In genomic region chr2:71542227-71542815, GRCm38 (mm10) we compare ENCODE assay signal across 11 mouse cellular contexts. TPM values are rescaled to one million over a fixed set of nuclear protein-coding genes. Genes with fewer than 3 reads are reported as not detected.
DNase-seq lines count a peak whose midpoint lies in the region; ATAC-seq and TF ChIP-seq lines count a peak whose summit lies in the region.
"Had no signal": no experiment of that assay in that cellular context is flagged by ENCODE, and none has a peak within 500 bp of the region (broad histone marks: within the 10 kb centered on the region; RNA-seq: fewer than 3 reads in every experiment).

No protein-coding gene starts in this region.

- H3K4me2 ChIP-seq in intestine, embryonic 14.5 days (ENCODE audit: low read length), result peak overlapping the region; percentile 31; the same call in 1 of the 2 replicates
- H3K4me2 ChIP-seq in intestine, postnatal 0 days (replicated peaks; ENCODE audit: low read depth), result no peak overlapping the region
- peak overlapping the region; percentile 96 for H3K4me2 ChIP-seq in forebrain, embryonic 11.5 days (ENCODE audit: low read depth, low read length, severe bottlenecking)
- no peak overlapping the region for H3K4me2 ChIP-seq in midbrain, embryonic 14.5 days (ENCODE audit: low read length)

- no peak for ATAC-seq in intestine, embryonic 14.5 days (replicated peaks; ENCODE audit: low FRiP score, low TSS enrichment, low read depth)
- ATAC-seq in intestine, postnatal 0 days, result no peak
- ATAC-seq in forebrain, embryonic 11.5 days (replicated peaks; ENCODE audit: low FRiP score), result no peak
- ATAC-seq in midbrain, embryonic 14.5 days (ENCODE audit: low FRiP score, low TSS enrichment), result no peak

- H3K27me3 ChIP-seq in intestine, embryonic 14.5 days (replicated peaks; ENCODE audit: control insufficient read depth, insufficient read depth, low read length), result peaks cover 99% of the 10 kb centered on the region
- peaks cover 95% of the 10 kb centered on the region for H3K27me3 ChIP-seq in intestine, postnatal 0 days (replicated peaks; ENCODE audit: control insufficient read depth, insufficient read depth, low read length)
- peaks cover 75% of the 10 kb centered on the region for H3K27me3 ChIP-seq in forebrain, embryonic 11.5 days (ENCODE audit: control insufficient read depth, insufficient read depth, low read length)
- H3K27me3 ChIP-seq in midbrain, embryonic 14.5 days (ENCODE audit: control insufficient read depth, insufficient read depth, low read length), result peaks cover 89% of the 10 kb centered on the region

- DNase-seq in intestine, embryonic 14.5 days (ENCODE audit: low spot score), result no peak
- peak; percentile 50 for DNase-seq in NIH3T3 (ENCODE audit: low read depth)
- no peak for DNase-seq in forebrain, embryonic 11.5 days (ENCODE audit: low spot score)
- peak; percentile 14 for DNase-seq in midbrain, embryonic 14.5 days
- DNase-seq in cerebellum, adult 11 months, result no peak
- DNase-seq in cerebellum, adult 9-10 months, result no peak
- no peak for DNase-seq in frontal cortex, postnatal 10 days (ENCODE audit: low spot score in 2 of 2)
- DNase-seq: cerebellum, adult 18-20 months; right cerebral cortex, adult 18-20 months had no signal

- WGBS in intestine, embryonic 14.5 days, result 3% methylated on average over 11 of the region's 11 CpGs
- 3% methylated on average over 11 of the region's 11 CpGs for WGBS in intestine, postnatal 0 days
- 1% methylated on average over 11 of the region's 11 CpGs for WGBS in forebrain, embryonic 11.5 days
- 3% methylated on average over 11 of the region's 11 CpGs for WGBS in midbrain, embryonic 14.5 days

- H3K4me3 ChIP-seq in intestine, embryonic 14.5 days (ENCODE audit: low read depth, low read length), result no peak overlapping the region
- H3K4me3 ChIP-seq in intestine, postnatal 0 days (ENCODE audit: low read depth, low read length), result no peak overlapping the region
- H3K4me3 ChIP-seq in forebrain, embryonic 11.5 days (ENCODE audit: low read depth, low read length), result peak overlapping the region; percentile 54
- H3K4me3 ChIP-seq in midbrain, embryonic 14.5 days (replicated peaks; ENCODE audit: low read depth, low read length), result no peak overlapping the region

- H3K9ac ChIP-seq in intestine, embryonic 14.5 days (ENCODE audit: low read length), result no peak overlapping the region
- H3K9ac ChIP-seq in intestine, postnatal 0 days (ENCODE audit: low read depth, low read length), result no peak overlapping the region
- H3K9ac ChIP-seq in forebrain, embryonic 11.5 days (ENCODE audit: low read length), result peak overlapping the region; percentile 1; the same call in 1 of the 2 replicates
- H3K9ac ChIP-seq in midbrain, embryonic 14.5 days (replicated peaks; ENCODE audit: low read length), result no peak overlapping the region

- H3K27ac ChIP-seq in intestine, embryonic 14.5 days (ENCODE audit: low read depth), result no peak overlapping the region
- no peak overlapping the region for H3K27ac ChIP-seq in intestine, postnatal 0 days (ENCODE audit: low read depth, low read length)
- H3K27ac ChIP-seq in forebrain, embryonic 11.5 days (ENCODE audit: low read depth, low read length), result no peak overlapping the region
- H3K27ac ChIP-seq in midbrain, embryonic 14.5 days (replicated peaks; ENCODE audit: low read depth, low read length), result no peak overlapping the region
- H3K27ac ChIP-seq: kidney, postnatal 0 days had no signal

- no peaks in the 10 kb centered on the region for H3K36me3 ChIP-seq in intestine, embryonic 14.5 days (ENCODE audit: control insufficient read depth, insufficient read depth, low read length)
- no peaks in the 10 kb centered on the region for H3K36me3 ChIP-seq in intestine, postnatal 0 days (ENCODE audit: control insufficient read depth, insufficient read depth)
- H3K36me3 ChIP-seq in forebrain, embryonic 11.5 days (ENCODE audit: control insufficient read depth, insufficient read depth, low read length), result no peaks in the 10 kb centered on the region; the same call in 1 of the 2 replicates
- no peaks in the 10 kb centered on the region for H3K36me3 ChIP-seq in midbrain, embryonic 14.5 days (ENCODE audit: control insufficient read depth, insufficient read depth, low read length)

- no peaks in the 10 kb centered on the region for H3K9me3 ChIP-seq in intestine, embryonic 14.5 days (ENCODE audit: control insufficient read depth, low read length)
- H3K9me3 ChIP-seq in intestine, postnatal 0 days (ENCODE audit: control insufficient read depth), result no peaks in the 10 kb centered on the region
- no peaks in the 10 kb centered on the region for H3K9me3 ChIP-seq in forebrain, embryonic 11.5 days (ENCODE audit: control insufficient read depth, low read length)
- no peaks in the 10 kb centered on the region for H3K9me3 ChIP-seq in midbrain, embryonic 14.5 days (ENCODE audit: control insufficient read depth, low read length)

- peaks cover 18% of the 10 kb centered on the region for H3K4me1 ChIP-seq in intestine, embryonic 14.5 days (replicated peaks; ENCODE audit: control insufficient read depth, insufficient read depth, low read length)
- no peaks in the 10 kb centered on the region for H3K4me1 ChIP-seq in intestine, postnatal 0 days (replicated peaks; ENCODE audit: control insufficient read depth, insufficient read depth, low read length)
- H3K4me1 ChIP-seq in forebrain, embryonic 11.5 days (replicated peaks; ENCODE audit: control insufficient read depth, insufficient read depth, low read length), result peaks cover 32% of the 10 kb centered on the region
- H3K4me1 ChIP-seq in midbrain, embryonic 14.5 days (ENCODE audit: control insufficient read depth, insufficient read depth, low read length), result peaks cover 13% of the 10 kb centered on the region

- TF ChIP-seq CTCF in intestine, postnatal 0 days (IDR thresholded peaks at IDR 0.05; ENCODE audit: low read depth), result no peak

RNA-seq across cellular contexts. Expression of gene Dlx2, which starts 4.2 kb away (rescaled TPM):
- polyA plus RNA-seq in intestine, embryonic 14.5 days (2014; fragmentation: Nextera tagmentation; extraction: Ambion mirVana), result 5.8 and 6.4 TPM in 2 replicates
- polyA plus RNA-seq in intestine, postnatal 0 days (2015; fragmentation: Nextera tagmentation; extraction: Ambion mirVana), result 1.0 and 1.3 TPM in 2 replicates
- polyA plus RNA-seq in forebrain, embryonic 11.5 days (2014; fragmentation: Nextera tagmentation; extraction: Ambion mirVana), result 66.7 and 67.8 TPM in 2 replicates
- 0.41 and 0.67 TPM in 2 replicates for polyA plus RNA-seq in midbrain, embryonic 14.5 days (2014; fragmentation: Nextera tagmentation; extraction: Ambion mirVana)
- polyA plus RNA-seq: kidney, postnatal 0 days had no signal

RNA-seq across cellular contexts. Expression of gene Dlx1, which starts 14.4 kb away (rescaled TPM):
- 8.0 and 9.8 TPM in 2 replicates for polyA plus RNA-seq in intestine, embryonic 14.5 days (2014; fragmentation: Nextera tagmentation; extraction: Ambion mirVana)
- 1.5 and 1.8 TPM in 2 replicates for polyA plus RNA-seq in intestine, postnatal 0 days (2015; fragmentation: Nextera tagmentation; extraction: Ambion mirVana)
- polyA plus RNA-seq in forebrain, embryonic 11.5 days (2014; fragmentation: Nextera tagmentation; extraction: Ambion mirVana), result 118 and 133 TPM in 2 replicates
- 0.61 and 0.72 TPM in 2 replicates for polyA plus RNA-seq in midbrain, embryonic 14.5 days (2014; fragmentation: Nextera tagmentation; extraction: Ambion mirVana)
- polyA plus RNA-seq: kidney, postnatal 0 days had no signal

Comparison
In these comparisons a context has a peak if more than half of its experiments do, and no peak if none do; other contexts are left out.
1. H3K4me2 ChIP-seq: peak in intestine, embryonic 14.5 days (single experiment) and forebrain, embryonic 11.5 days (single experiment); none in intestine, postnatal 0 days (single experiment) and midbrain, embryonic 14.5 days (single experiment).
2. DNase-seq: peak in NIH3T3 (single experiment) and midbrain, embryonic 14.5 days (single experiment); none in intestine, embryonic 14.5 days (single experiment), forebrain, embryonic 11.5 days (single experiment), cerebellum, adult 11 months (single experiment), cerebellum, adult 9-10 months (single experiment) and frontal cortex, postnatal 10 days (0 of 2).
3. RNA of gene Dlx1, which starts 14.4 kb away (polyA plus RNA-seq): 118 to 133 TPM in forebrain, embryonic 11.5 days; 8.0 to 9.8 TPM in intestine, embryonic 14.5 days, 1.5 to 1.8 TPM in intestine, postnatal 0 days and 0.61 to 0.72 TPM in midbrain, embryonic 14.5 days; every median in the first group is over 10 times any median in the second.